Mouse (Mus musculus): Measurements from ENCODE around the gene Atf5.

Gene Atf5

GRCm38 (mm10) chr7:44849416-44850111, 33.1 kb upstream of the Atf5 start:
- DNase-seq: peak; percentile 93

DNA sequence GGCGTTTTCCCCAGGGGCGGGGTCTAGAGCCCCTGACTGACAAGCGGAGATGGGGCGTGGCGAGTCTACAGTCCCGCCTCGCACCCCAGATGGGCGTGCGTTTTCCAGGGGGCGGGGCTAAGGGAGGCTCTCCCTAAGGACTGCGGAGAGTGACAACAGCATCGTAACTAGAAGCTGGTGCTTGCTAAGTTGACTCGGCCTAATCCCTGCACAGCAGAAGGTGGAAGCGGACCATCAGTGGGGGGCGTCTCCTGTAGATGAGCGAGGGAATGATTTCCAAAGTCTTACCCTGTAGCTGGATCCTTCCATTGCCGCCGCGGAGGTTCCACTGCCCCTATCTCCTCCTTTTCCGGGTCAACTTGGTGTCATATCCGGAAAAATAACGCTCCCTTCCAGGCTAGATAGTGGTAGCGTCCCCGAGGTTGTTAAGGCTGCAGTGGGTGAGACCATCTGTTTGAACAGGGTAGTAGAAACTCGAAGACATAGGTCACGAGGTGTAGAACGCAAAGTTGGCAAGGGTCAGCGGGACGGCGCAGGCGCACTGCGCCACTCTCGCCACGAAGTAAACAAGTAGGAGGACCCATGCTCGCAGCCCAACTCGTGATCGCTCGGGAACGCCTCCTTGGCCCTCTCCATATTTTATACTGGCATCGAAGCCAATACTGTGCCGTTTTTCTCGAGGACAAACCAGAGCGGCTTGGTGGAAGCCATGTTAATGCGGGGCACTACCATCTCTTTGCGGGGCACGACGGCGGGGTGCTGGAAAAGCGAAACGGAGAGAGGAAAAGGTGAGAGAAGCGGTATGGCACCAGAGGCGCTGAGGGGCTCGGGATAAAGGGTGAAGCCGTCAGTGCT, 32.3 kb upstream of the Atf5 start, which contains the start of the genes Akt1s1 and Tbc1d17:
Akt1s1 (plus strand) TSS at position 431 of the 855 bp plus-strand sequence.
Tbc1d17 (minus strand) TSS at position 519 of the 855 bp plus-strand sequence.
- peak; percentile 98 for DNase-seq

GRCm38 (mm10) chr7:44847772-44848171, 31.3 kb upstream of the Atf5 start:
- DNase-seq: no peak

GRCm38 (mm10) chr7:44846804-44847203, 30.3 kb upstream of the Atf5 start:
- DNase-seq: no peak

- DNase-seq: no peak
Observed at GRCm38 (mm10) chr7:44845006-44845405, 28.5 kb upstream of the Atf5 start.

- no peak for DNase-seq
Observed at GRCm38 (mm10) chr7:44841825-44842463, 25.5 kb upstream of the Atf5 start.

- DNase-seq: no peak
Observed at GRCm38 (mm10) chr7:44840426-44840825, 24.0 kb upstream of the Atf5 start.

DNA sequence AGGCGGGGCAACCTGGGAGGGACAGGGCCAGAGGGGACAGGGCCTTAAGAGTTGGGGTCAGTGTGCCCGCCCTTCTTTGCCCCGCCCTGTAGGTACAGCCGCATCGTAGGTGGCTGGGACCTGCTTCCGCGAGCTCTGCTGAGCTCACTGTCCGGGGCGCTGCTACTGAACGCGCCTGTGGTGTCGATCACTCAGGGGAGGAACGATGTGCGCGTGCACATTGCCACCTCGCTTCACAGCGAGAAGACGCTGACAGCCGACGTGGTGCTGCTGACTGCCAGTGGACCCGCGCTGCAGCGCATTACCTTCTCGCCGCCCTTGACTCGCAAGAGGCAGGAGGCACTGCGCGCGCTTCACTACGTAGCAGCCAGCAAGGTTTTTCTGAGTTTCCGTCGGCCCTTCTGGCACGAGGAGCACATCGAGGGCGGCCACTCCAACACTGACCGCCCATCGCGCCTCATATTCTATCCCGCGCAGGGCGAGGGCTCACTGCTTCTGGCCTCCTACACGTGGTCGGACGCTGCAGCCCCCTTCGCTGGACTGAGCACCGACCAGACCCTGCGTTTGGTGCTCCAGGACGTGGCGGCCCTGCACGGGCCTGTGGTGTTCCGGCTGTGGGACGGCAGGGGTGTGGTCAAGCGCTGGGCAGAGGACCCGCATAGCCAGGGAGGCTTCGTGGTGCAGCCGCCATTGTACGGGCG, 23.2 kb upstream of the Atf5 start:
- DNase-seq: peak; percentile 58

- no peak for DNase-seq
Observed at GRCm38 (mm10) chr7:44839171-44839490, 22.7 kb upstream of the Atf5 start.

DNA sequence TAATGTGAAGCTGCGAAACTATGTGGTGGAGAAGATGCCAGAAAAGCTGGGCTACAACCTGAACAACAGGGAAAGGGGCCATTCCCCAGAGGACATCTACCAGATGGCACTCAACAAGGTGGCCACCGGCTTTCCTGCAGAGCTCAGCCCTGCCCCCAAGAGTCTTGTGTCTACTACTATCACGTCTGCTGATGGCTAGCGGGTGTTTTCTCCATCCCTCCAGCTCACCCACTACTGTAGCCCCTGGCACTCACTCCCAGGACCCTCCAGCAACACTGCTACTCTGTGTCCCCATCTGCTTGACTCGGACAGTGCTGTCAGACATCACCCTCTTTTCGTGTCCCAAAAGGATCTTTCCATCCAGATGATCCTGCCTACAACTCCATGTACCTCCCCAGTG, 21.6 kb upstream of the Atf5 start:
- DNase-seq: no peak

GRCm38 (mm10) chr7:44836423-44837053, 20.1 kb upstream of the Atf5 start:
- no peak for DNase-seq

- DNase-seq: no peak
Observed at GRCm38 (mm10) chr7:44836016-44836404, 19.6 kb upstream of the Atf5 start.

DNA sequence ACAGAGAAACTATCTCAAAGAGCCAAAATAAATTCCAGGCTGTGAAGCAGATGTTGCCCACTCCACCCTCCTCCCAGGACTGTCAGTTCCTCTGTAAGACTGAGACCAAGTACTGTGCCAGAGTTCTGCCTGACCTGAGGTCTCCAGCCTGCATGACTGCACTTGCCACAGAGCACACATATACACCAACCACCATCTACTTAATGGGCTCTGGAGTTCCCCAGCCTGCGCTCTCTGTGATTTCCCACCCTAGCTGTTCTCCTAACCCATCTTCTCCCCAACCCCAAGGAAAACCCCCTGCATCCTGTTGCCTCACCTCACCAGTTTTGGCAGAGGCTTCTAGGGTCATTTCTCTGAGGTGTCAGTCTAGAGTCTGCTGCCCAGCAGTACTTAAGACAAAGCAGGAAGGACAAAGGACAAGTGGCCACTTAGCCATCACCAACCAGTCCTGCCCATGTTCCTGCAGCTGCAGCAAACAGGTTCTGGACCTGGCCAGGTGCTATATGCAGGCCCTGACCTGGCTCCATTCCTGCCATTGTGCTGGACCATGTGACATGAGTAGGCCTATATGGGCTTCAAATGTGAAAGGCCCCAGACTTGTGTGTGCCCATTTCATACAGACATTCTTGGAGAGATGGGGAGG, 19.0 kb upstream of the Atf5 start:
- no peak for DNase-seq

DNA sequence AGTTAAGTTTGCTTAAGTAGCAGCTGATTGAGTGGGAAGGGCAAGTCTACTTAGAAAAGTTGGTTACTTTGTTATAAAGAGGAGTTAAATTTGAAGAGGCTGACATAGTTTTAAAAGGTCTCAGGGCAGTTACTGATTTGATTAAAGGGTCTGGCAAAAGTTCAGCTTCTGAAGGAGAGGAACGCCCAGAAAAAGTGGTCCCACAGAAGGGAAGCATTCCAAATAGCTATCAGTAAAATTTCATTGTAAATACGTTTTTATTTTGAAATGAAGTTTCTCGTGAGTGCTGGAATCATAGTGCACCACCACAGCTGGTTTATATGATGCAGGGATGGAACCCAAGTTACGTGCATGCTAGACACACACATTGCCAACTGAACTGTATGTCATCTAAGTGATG, 16.3 kb upstream of the Atf5 start:
- no peak for DNase-seq

GRCm38 (mm10) chr7:44828706-44829105, 12.2 kb upstream of the Atf5 start:
- DNase-seq: no peak

GRCm38 (mm10) chr7:44826771-44827170, 10.3 kb upstream of the Atf5 start:
- DNase-seq: no peak

DNA sequence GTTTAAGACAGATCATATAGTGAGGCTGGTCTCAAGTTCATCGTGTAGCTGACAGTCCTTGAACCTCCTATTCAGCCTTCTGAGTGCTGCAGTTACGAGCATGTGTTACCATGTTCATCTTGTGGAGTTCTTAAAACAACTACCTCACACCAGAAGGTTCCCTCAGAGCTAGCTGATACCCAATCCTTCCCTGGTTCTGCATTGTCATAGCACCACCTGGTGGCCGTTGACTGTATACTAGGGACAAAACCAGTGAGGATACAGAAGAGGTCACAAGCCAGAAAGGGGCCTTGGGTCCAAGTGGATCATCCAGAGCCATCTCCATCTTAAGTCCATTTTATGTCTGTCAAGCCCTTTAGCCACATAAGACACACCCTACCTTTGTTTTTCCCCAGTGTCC, 8.4 kb upstream of the Atf5 start:
- DNase-seq: peak; percentile 86

DNA sequence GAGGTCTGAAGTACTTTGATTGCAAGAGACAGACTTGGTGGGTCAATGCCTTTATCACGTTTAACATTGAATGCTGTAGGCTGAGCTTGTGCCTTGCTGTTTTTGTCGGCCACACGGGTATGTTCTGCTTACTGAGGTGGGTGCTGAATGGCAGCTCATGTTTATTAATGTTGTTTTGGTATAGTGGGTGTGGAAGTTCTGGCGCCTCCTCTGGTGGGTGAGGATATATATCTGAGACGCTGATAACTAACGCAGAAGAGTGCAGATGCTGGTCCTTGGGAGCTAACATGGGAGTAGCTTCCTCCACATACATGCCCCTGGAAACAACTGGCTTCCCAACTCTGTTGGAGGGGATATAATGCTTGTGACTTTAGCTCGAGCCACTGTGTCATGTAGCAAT, 7.0 kb upstream of the Atf5 start:
- no peak for DNase-seq

- no peak for DNase-seq
Observed at GRCm38 (mm10) chr7:44821666-44822448, 5.4 kb upstream of the Atf5 start.

- no peak for DNase-seq
Observed at GRCm38 (mm10) chr7:44820525-44820924, 4.1 kb upstream of the Atf5 start.

DNA sequence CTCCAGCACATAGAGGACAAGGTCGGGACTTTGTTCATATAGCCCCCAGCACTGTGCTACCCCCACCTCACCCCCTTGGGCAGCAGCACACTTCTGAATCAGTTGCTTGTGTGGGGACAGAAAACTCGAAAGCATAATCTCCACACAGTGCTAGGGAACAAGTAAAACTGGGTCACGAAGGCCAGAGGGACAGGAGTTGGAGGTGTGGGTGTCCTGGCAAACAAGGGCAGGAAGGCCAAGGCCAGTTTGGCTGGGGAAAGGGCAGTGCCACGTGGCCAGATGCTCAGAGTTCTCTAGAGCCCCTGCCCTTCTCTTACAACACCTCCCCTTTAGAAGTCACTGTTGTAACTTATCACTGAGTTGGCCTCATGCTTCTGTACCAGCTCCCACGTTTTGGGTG, 3.4 kb upstream of the Atf5 start:
- peak; percentile 2 for DNase-seq
